Mouse (Mus musculus) activated CD4-positive, CD25-positive, alpha-beta regulatory T cell (primary cell): ENCODE measurements around the gene Chst7. TPM values are rescaled to one million over a fixed set of nuclear protein-coding genes. Genes with fewer than 3 reads are reported as not detected.

Experiments
- polyA plus RNA-seq, 2 experiments: library from polyadenylated mRNA; unstranded; fragments of 100-300 nt; shearing (Covaris generic); gene quantifications; one replicate each; pipeline ENCODE4 v1.2.1; 2017

Gene Chst7
- not detected for polyA plus RNA-seq

GRCm38 (mm10) chrX:20059381-20059971 lies at the start of gene Chst7:
Gene Chst7 (plus strand): TSS chrX:20059560.

Other genes starting within 250 kb of the Chst7 start
- 10 to 100 TPM in 1 of 2 experiments, 1 to 10 TPM in 1; 7.9 to 24.1 TPM for gene Slc9a7, start 232.2 kb downstream of the Chst7 start, polyA plus RNA-seq